Mouse (Mus musculus) erythroblast, embryonic 14.5 days (primary cell): ENCODE results near the gene Myo18b.

ENCODE experiments used
- GATA1 ChIP-seq: IDR thresholded peaks from 2 replicates; pipeline ENCODE4 v1.6.1; 2012; ENCODE audit warnings: low read length, inconsistent platforms, mixed read lengths
- TAL1 ChIP-seq: IDR thresholded peaks from 3 replicates; pipeline ENCODE4 v1.6.1; 2012; ENCODE audit warnings: low read length, inconsistent platforms, mixed read lengths

GRCm38 (mm10) chr5:112665661-112666060, 230.5 kb downstream of the Myo18b start:
- TF ChIP-seq GATA1 (no peak), TAL1 (no peak)
